Comparison of ENCODE assay signal across 13 mouse cellular contexts in the genomic region with DNA sequence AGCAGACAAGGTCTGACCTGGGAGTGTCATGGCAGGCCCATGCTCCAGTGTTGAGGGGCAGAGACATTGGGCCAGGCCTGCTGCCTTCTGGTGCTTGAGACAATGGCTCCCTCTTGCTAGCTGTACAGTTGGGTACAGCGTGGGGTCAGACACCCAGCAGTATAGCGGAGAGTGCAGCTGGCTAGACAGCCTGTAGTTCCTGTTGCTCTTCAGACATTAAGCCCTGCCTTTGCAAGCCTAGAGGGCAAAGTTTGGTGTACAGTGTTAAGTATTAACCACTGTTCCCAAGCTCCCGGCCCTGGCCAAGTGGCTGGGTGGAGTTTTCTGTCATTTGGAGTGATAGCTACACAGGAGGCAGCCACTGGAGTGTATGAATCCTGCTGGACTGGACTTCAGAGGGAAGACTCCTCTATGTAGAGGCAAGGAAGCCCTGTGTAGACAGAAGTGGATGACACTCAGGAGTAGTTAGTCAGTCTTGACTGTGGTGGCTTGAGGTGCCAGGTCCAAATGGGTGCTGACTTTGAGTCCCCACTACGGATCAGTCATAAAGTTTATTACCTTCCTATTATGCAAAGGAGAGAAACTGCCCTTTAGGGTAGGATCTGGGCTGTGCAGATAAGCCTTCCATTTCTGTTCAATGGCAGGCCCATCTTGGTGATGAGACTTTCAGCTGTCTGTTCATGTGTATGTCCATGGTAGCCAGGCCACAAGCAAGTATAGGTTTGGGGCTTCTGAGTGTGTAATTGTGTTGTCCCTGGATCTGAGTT. TPM values are rescaled to one million over a fixed set of nuclear protein-coding genes. Genes with fewer than 3 reads are reported as not detected.
DNase-seq lines count a peak whose midpoint lies in the region; ATAC-seq and TF ChIP-seq lines count a peak whose summit lies in the region.
"Had no signal": no experiment of that assay in that cellular context is flagged by ENCODE, and none has a peak within 500 bp of the region (broad histone marks: within the 10 kb centered on the region; RNA-seq: fewer than 3 reads in every experiment).

No protein-coding gene starts in this region.

- H3K4me2 ChIP-seq in lung, embryonic 16.5 days (ENCODE audit: low read depth, low read length), result no peak overlapping the region
- no peak overlapping the region; the same call in 1 of the 2 replicates for H3K4me2 ChIP-seq in kidney, embryonic 16.5 days (replicated peaks; ENCODE audit: low read depth, low read length)
- H3K4me2 ChIP-seq in liver, embryonic 13.5 days, result peak overlapping the region; percentile 33
- no peak overlapping the region for H3K4me2 ChIP-seq in stomach, postnatal 0 days (replicated peaks; ENCODE audit: low read depth)

- no peak for TF ChIP-seq CTCF in lung, adult 2 months (IDR thresholded peaks at IDR 0.05; ENCODE audit: insufficient read depth, low read length)
- peak; percentile 32 for TF ChIP-seq CTCF in stomach, postnatal 0 days (IDR thresholded peaks at IDR 0.05; ENCODE audit: low read depth)

- TF ChIP-seq POLR2A in lung, adult 2 months (IDR thresholded peaks at IDR 0.05; ENCODE audit: borderline replicate concordance, extremely low read depth, low read depth, low read length), result no peak

- DNase-seq in lung, adult 2 months, result no peak
- peak; percentile 9 for DNase-seq in liver, embryonic 13.5 days
- DNase-seq in stomach, postnatal 0 days (ENCODE audit: low spot score), result peak; percentile 78
- no peak for DNase-seq in gastrocnemius, postnatal 36 days
- no peak for DNase-seq in retina, postnatal 1 day
- DNase-seq: B cell, adult 2 months; forebrain, postnatal 0 days; heart, adult 11 months; heart, postnatal 14 days had no signal

- no peak overlapping the region for H3K27ac ChIP-seq in lung, embryonic 16.5 days (ENCODE audit: low read length)
- peak overlapping the region; percentile 79 for H3K27ac ChIP-seq in kidney, embryonic 16.5 days (ENCODE audit: low read length)
- H3K27ac ChIP-seq in liver, embryonic 13.5 days, result peak overlapping the region; percentile 73
- peak overlapping the region; percentile 26 for H3K27ac ChIP-seq in stomach, postnatal 0 days (replicated peaks)
- H3K27ac ChIP-seq: layer of hippocampus, adult 2 months had no signal

- 51% methylated on average over 4 of the region's 4 CpGs for WGBS in lung, embryonic 16.5 days
- 68% methylated on average over 4 of the region's 4 CpGs for WGBS in lung, adult 2 months
- WGBS in kidney, embryonic 16.5 days, result 42% methylated on average over 4 of the region's 4 CpGs
- 56% methylated on average over 4 of the region's 4 CpGs for WGBS in liver, embryonic 13.5 days (ENCODE audit: insufficient replicate concordance)
- 53% methylated on average over 4 of the region's 4 CpGs for WGBS in stomach, postnatal 0 days

- H3K9ac ChIP-seq in lung, embryonic 16.5 days (ENCODE audit: low read length), result no peak overlapping the region
- 0 out of 2 replicates have a peak overlapping the region, but pooled peaks have one; percentile 11 for H3K9ac ChIP-seq in kidney, embryonic 16.5 days (replicated peaks; ENCODE audit: low read length)
- H3K9ac ChIP-seq in liver, embryonic 13.5 days, result no peak overlapping the region; the same call in 1 of the 2 replicates
- no peak overlapping the region for H3K9ac ChIP-seq in stomach, postnatal 0 days (ENCODE audit: low read length)
- H3K9ac ChIP-seq: forebrain, postnatal 0 days had no signal

- H3K27me3 ChIP-seq in lung, embryonic 16.5 days (ENCODE audit: control insufficient read depth, insufficient read depth, low read depth, low read length), result no peaks in the 10 kb centered on the region
- H3K27me3 ChIP-seq in kidney, embryonic 16.5 days (ENCODE audit: insufficient read depth, low read length), result no peaks in the 10 kb centered on the region
- no peaks in the 10 kb centered on the region for H3K27me3 ChIP-seq in liver, embryonic 13.5 days
- no peaks in the 10 kb centered on the region for H3K27me3 ChIP-seq in stomach, postnatal 0 days (ENCODE audit: control insufficient read depth, insufficient read depth, low read length)

- H3K9me3 ChIP-seq in lung, embryonic 16.5 days (ENCODE audit: control insufficient read depth, low read length), result no peaks in the 10 kb centered on the region
- H3K9me3 ChIP-seq in kidney, embryonic 16.5 days (ENCODE audit: low read length), result no peaks in the 10 kb centered on the region
- H3K9me3 ChIP-seq in liver, embryonic 13.5 days (replicated peaks), result no peaks in the 10 kb centered on the region
- no peaks in the 10 kb centered on the region for H3K9me3 ChIP-seq in stomach, postnatal 0 days (ENCODE audit: control insufficient read depth, low read length)

- no peak overlapping the region for H3K4me3 ChIP-seq in lung, embryonic 16.5 days (ENCODE audit: low read length)
- no peak overlapping the region for H3K4me3 ChIP-seq in lung, adult 2 months (replicated peaks; ENCODE audit: extremely low read depth, low read depth, low read length)
- H3K4me3 ChIP-seq in kidney, embryonic 16.5 days (ENCODE audit: low read length), result no peak overlapping the region
- no peak overlapping the region for H3K4me3 ChIP-seq in liver, embryonic 13.5 days (replicated peaks)
- H3K4me3 ChIP-seq in stomach, postnatal 0 days (ENCODE audit: low read depth, low read length), result no peak overlapping the region
- H3K4me3 ChIP-seq: layer of hippocampus, adult 2 months had no signal

- H3K4me1 ChIP-seq in lung, embryonic 16.5 days (replicated peaks; ENCODE audit: control insufficient read depth, insufficient read depth, low read length), result peaks cover 21% of the 10 kb centered on the region
- peaks cover 28% of the 10 kb centered on the region for H3K4me1 ChIP-seq in lung, adult 2 months (ENCODE audit: control insufficient read depth, insufficient read depth, low read length)
- H3K4me1 ChIP-seq in kidney, embryonic 16.5 days (ENCODE audit: insufficient read depth, low read length), result peaks cover 80% of the 10 kb centered on the region
- peaks cover 81% of the 10 kb centered on the region for H3K4me1 ChIP-seq in liver, embryonic 13.5 days (replicated peaks)
- 0 out of 2 replicates have a peak, but pooled peaks cover 5% of the 10 kb centered on the region for H3K4me1 ChIP-seq in stomach, postnatal 0 days (replicated peaks; ENCODE audit: control insufficient read depth, insufficient read depth)

- no peaks in the 10 kb centered on the region for H3K36me3 ChIP-seq in lung, embryonic 16.5 days (ENCODE audit: control insufficient read depth, insufficient read depth, low read length)
- H3K36me3 ChIP-seq in kidney, embryonic 16.5 days (ENCODE audit: insufficient read depth, low read length), result 0 out of 2 replicates have a peak, but pooled peaks cover 3% of the 10 kb centered on the region
- H3K36me3 ChIP-seq in liver, embryonic 13.5 days, result no peaks in the 10 kb centered on the region
- H3K36me3 ChIP-seq in stomach, postnatal 0 days (ENCODE audit: control insufficient read depth, insufficient read depth, low read length), result peaks cover 2% of the 10 kb centered on the region; the same call in 1 of the 2 replicates

- ATAC-seq in lung, embryonic 16.5 days (ENCODE audit: low read depth), result peak; percentile 23; the same call in 1 of the 2 replicates
- ATAC-seq in kidney, embryonic 16.5 days (ENCODE audit: low FRiP score, low TSS enrichment), result peak; percentile 86
- ATAC-seq in liver, embryonic 13.5 days (ENCODE audit: low read depth), result peak; percentile 74
- ATAC-seq in stomach, postnatal 0 days (ENCODE audit: low FRiP score, low TSS enrichment), result peak; percentile 86
- no peak for ATAC-seq in megakaryocyte progenitor cell, adult 5-6 weeks (replicated peaks; ENCODE audit: poor library complexity)
- ATAC-seq: forebrain, postnatal 0 days had no signal

- intact Hi-C loops in gastrocnemius, postnatal 36 days (cut with DNase I), result no loop called here

- no peak for TF ChIP-seq EP300 in stomach, postnatal 0 days (optimal IDR thresholded peaks at IDR 0.05)

RNA-seq across cellular contexts. Expression of gene Slc12a7, which starts 37.2 kb away (rescaled TPM):
- 14.6 and 18.7 TPM in 2 replicates for polyA plus RNA-seq in lung, embryonic 16.5 days (2015; fragmentation: Nextera tagmentation; extraction: Ambion mirVana)
- polyA plus RNA-seq in lung, adult 2 months (2012; rRNA removed), result 60.0 and 69.9 TPM in 2 replicates
- polyA plus RNA-seq in kidney, embryonic 16.5 days (2015; fragmentation: Nextera tagmentation; extraction: Ambion mirVana), result 27.0 and 28.1 TPM in 2 replicates
- polyA plus RNA-seq in liver, embryonic 13.5 days (2015; fragmentation: Nextera tagmentation; extraction: Ambion mirVana), result 6.9 and 9.2 TPM in 2 replicates
- 17.9 and 19.0 TPM in 2 replicates for polyA plus RNA-seq in stomach, postnatal 0 days (2015; fragmentation: Nextera tagmentation; extraction: Ambion mirVana)
- total RNA-seq in gastrocnemius, postnatal 36 days (2021), result 1 to 10 TPM; 4.3 to 5.5 TPM
- total RNA-seq in megakaryocyte progenitor cell, adult 5-6 weeks (2015), result 4.3 and 7.5 TPM in 2 replicates
- total RNA-seq in megakaryocyte progenitor cell, adult 5-6 weeks (2017), result 3.4 and 3.6 TPM in 2 replicates

Comparison
In these comparisons a context has a peak if more than half of its experiments do, and no peak if none do; other contexts are left out.
1. DNase-seq: peak in liver, embryonic 13.5 days (single experiment) and stomach, postnatal 0 days (single experiment); none in lung, adult 2 months (single experiment), gastrocnemius, postnatal 36 days (0 of 2) and retina, postnatal 1 day (single experiment).